Mouse (Mus musculus): ENCODE measurements around the gene Olfr715b. TPM values are rescaled to one million over a fixed set of nuclear protein-coding genes. Genes with fewer than 3 reads are reported as not detected.
"Not testable (repeated sequence)": the region's sequence is repeated elsewhere in the genome, so short reads cannot be mapped to it uniquely, and the experiment has no call there.

The Olfr715b gene
- not detected in 2 replicates for polyA plus RNA-seq (2012; rRNA removed)

GRCm38 (mm10) chr7:107110269-107110668, at the start of gene Olfr715b:
Olfr715b (minus strand) TSS chr7:107110369.
- not testable (repeated sequence) for H3K4me1 ChIP-seq (ENCODE audit: control insufficient read depth, insufficient read depth, insufficient read length); DNase-seq (ENCODE audit: low read depth in 1 of 2, low spot score in 2 of 2); H3K4me3 ChIP-seq (ENCODE audit: extremely low read depth, insufficient read depth, insufficient read length); H3K27me3 ChIP-seq (ENCODE audit: control insufficient read depth, insufficient read depth, low read length); H3K27ac ChIP-seq (ENCODE audit: insufficient read depth, low read length); H3K36me3 ChIP-seq (ENCODE audit: control insufficient read depth, insufficient read depth, low read length)
- 83% methylated on average over 2 of the region's 2 CpGs for WGBS

GRCm38 (mm10) chr7:107138027-107138426, 27.9 kb upstream of the Olfr715b start, which contains the start of gene Olfr716:
Olfr716 (plus strand) TSS chr7:107138327.
- not testable (repeated sequence) for DNase-seq (ENCODE audit: low read depth in 1 of 2, low spot score in 2 of 2); H3K36me3 ChIP-seq (ENCODE audit: control insufficient read depth, insufficient read depth, low read length); H3K27me3 ChIP-seq (ENCODE audit: control insufficient read depth, insufficient read depth, low read length); H3K27ac ChIP-seq (ENCODE audit: insufficient read depth, low read length); H3K4me1 ChIP-seq (ENCODE audit: control insufficient read depth, insufficient read depth, insufficient read length); H3K4me3 ChIP-seq (ENCODE audit: extremely low read depth, insufficient read depth, insufficient read length)
- 77% methylated on average over 2 of the region's 2 CpGs for WGBS

GRCm38 (mm10) chr7:107130983-107131382, 20.8 kb upstream of the Olfr715b start, which contains the start of gene Olfr715:
Olfr715 (minus strand) TSS chr7:107131083.
- H3K27me3 ChIP-seq (ENCODE audit: control insufficient read depth, insufficient read depth, low read length); H3K36me3 ChIP-seq (ENCODE audit: control insufficient read depth, insufficient read depth, low read length); H3K4me1 ChIP-seq (ENCODE audit: control insufficient read depth, insufficient read depth, insufficient read length); H3K27ac ChIP-seq (ENCODE audit: insufficient read depth, low read length); H3K4me3 ChIP-seq (ENCODE audit: extremely low read depth, insufficient read depth, insufficient read length); DNase-seq (ENCODE audit: low read depth in 1 of 2, low spot score in 2 of 2): not testable (repeated sequence)
- 86% methylated on average over 3 of the region's 3 CpGs for WGBS

- no peak within 1 kb of the TSS for H3K27ac ChIP-seq (ENCODE audit: insufficient read depth, low read length)
- H3K4me3 ChIP-seq (ENCODE audit: extremely low read depth, insufficient read depth, insufficient read length), result no peak within 1 kb of the TSS
- H3K4me1 ChIP-seq (ENCODE audit: control insufficient read depth, insufficient read depth, insufficient read length), result no peaks in the 10 kb centered on the region
- no peak for DNase-seq (ENCODE audit: low read depth in 1 of 2, low spot score in 2 of 2)
- no peak for TF ChIP-seq CTCF (IDR thresholded peaks at IDR 0.05; ENCODE audit: extremely low read depth, insufficient read depth, insufficient read length, insufficient replicate concordance)
- no peak for TF ChIP-seq POLR2A (IDR thresholded peaks at IDR 0.05; ENCODE audit: low read depth, low read length)
- 53% methylated on average over 1 of the region's 1 CpGs for WGBS
- no peaks in the 10 kb centered on the region for H3K36me3 ChIP-seq (ENCODE audit: control insufficient read depth, insufficient read depth, low read length)
- no peaks in the 10 kb centered on the region for H3K27me3 ChIP-seq (ENCODE audit: control insufficient read depth, insufficient read depth, low read length)
Observed at GRCm38 (mm10) chr7:107092920-107093319, 17.2 kb downstream of the Olfr715b start, which contains the start of gene Olfr17. Olfr17 (plus strand) TSS chr7:107093220.

- Histone ChIP-seq H3K27ac (ENCODE audit: insufficient read depth, low read length) (no peak within 1 kb of the TSS), H3K4me1 (ENCODE audit: control insufficient read depth, insufficient read depth, insufficient read length) (no peaks in the 10 kb centered on the region), H3K4me3 (ENCODE audit: extremely low read depth, insufficient read depth, insufficient read length) (no peak within 1 kb of the TSS), H3K27me3 (ENCODE audit: control insufficient read depth, insufficient read depth, low read length) (no peaks in the 10 kb centered on the region), H3K36me3 (ENCODE audit: control insufficient read depth, insufficient read depth, low read length) (no peaks in the 10 kb centered on the region)
- TF ChIP-seq POLR2A (IDR thresholded peaks at IDR 0.05; ENCODE audit: low read depth, low read length), result no peak
- no peak for TF ChIP-seq CTCF (IDR thresholded peaks at IDR 0.05; ENCODE audit: extremely low read depth, insufficient read depth, insufficient read length, insufficient replicate concordance)
- no peak for DNase-seq (ENCODE audit: low read depth in 1 of 2, low spot score in 2 of 2)
- WGBS, result 89% methylated on average over 2 of the region's 2 CpGs
Observed at GRCm38 (mm10) chr7:107070681-107071080, 39.5 kb downstream of the Olfr715b start, which contains the start of gene Olfr714. Olfr714 (plus strand) TSS chr7:107070981.

Other genes with a start within 250 kb of the Olfr715b start
- not detected in 2 replicates for gene Olfr704, start 247.2 kb downstream of the Olfr715b start, polyA plus RNA-seq (2012; rRNA removed)
- gene Olfr705, start 233.5 kb downstream of the Olfr715b start, polyA plus RNA-seq (2012; rRNA removed), result not detected in 2 replicates
- not detected in 2 replicates for gene Olfr706, start 222.2 kb downstream of the Olfr715b start, polyA plus RNA-seq (2012; rRNA removed)
- gene Olfr707, start 209.1 kb downstream of the Olfr715b start, polyA plus RNA-seq (2012; rRNA removed), result not detected in 2 replicates
- not detected in 2 replicates for gene Olfr1532-ps1, start 202.4 kb downstream of the Olfr715b start, polyA plus RNA-seq (2012; rRNA removed)
- not detected in 2 replicates for gene Olfr709-ps1, start 178.2 kb downstream of the Olfr715b start, polyA plus RNA-seq (2012; rRNA removed)
- gene Olfr710, start 162.1 kb downstream of the Olfr715b start, polyA plus RNA-seq (2012; rRNA removed), result not detected in 2 replicates
- gene Olfr6, start 146.4 kb downstream of the Olfr715b start, polyA plus RNA-seq (2012; rRNA removed), result not detected in 2 replicates
- not detected in 2 replicates for gene Olfr711, start 134.9 kb downstream of the Olfr715b start, polyA plus RNA-seq (2012; rRNA removed)
- gene Olfr2, start 104.3 kb downstream of the Olfr715b start, polyA plus RNA-seq (2012; rRNA removed), result not detected in 2 replicates
- gene Olfr713, start 79.2 kb downstream of the Olfr715b start, polyA plus RNA-seq (2012; rRNA removed), result not detected in 2 replicates
- gene Olfr714, start 39.4 kb downstream of the Olfr715b start, polyA plus RNA-seq (2012; rRNA removed), result not detected in 2 replicates
- gene Olfr17, start 17.1 kb downstream of the Olfr715b start, polyA plus RNA-seq (2012; rRNA removed), result not detected in 2 replicates
- not detected in 2 replicates for gene Olfr715, start 20.7 kb upstream of the Olfr715b start, polyA plus RNA-seq (2012; rRNA removed)
- gene Olfr716, start 28.0 kb upstream of the Olfr715b start, polyA plus RNA-seq (2012; rRNA removed), result not detected in 2 replicates
- gene Nlrp14, start 56.6 kb upstream of the Olfr715b start, polyA plus RNA-seq (2012; rRNA removed), result not detected in 2 replicates
- not detected in 2 replicates for gene Rbmxl2, start 99.1 kb upstream of the Olfr715b start, polyA plus RNA-seq (2012; rRNA removed)